Mouse (Mus musculus): ENCODE measurements at regions not wholly inside any gene's neighbourhood (a gene's known extent, or its start where the extent isn't known, plus 50 kb on each side); places are given as distances from the start of the nearest gene placed in this dataset.

GRCm38 (mm10) chr15:41297419-41297818 lies 1163.3 kb downstream of the 9330182O14Rik start:
- TF ChIP-seq POLR2A (IDR thresholded peaks at IDR 0.05; ENCODE audit: borderline replicate concordance, extremely low read depth, low read depth, low read length) (no peak), CTCF (IDR thresholded peaks at IDR 0.05; ENCODE audit: insufficient read depth, low read length) (no peak)

Data from lung, adult 2 months (tissue).